ENCODE assay signal across 25 mouse cellular contexts in the genomic region with DNA sequence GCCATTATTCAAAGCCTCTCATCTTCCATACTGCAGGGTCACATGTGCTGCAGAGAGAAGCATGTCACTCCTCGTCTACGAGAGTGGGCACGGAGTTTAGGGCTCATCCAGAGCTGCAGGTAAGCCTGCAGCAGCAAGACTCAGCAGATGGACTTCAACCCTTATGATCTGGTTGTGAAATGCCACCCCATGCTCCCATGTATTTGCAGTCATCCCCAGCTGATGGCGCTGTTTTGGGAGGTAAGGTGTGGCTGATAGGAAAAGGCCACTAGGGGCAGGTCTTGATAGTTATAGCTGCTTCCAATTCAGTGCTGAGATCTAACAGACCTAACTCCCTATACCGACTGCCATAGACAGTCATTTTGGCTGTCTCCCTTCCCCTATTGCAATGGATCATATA. TPM values are rescaled to one million over a fixed set of nuclear protein-coding genes. Genes with fewer than 3 reads are reported as not detected.
DNase-seq lines count a peak whose midpoint lies in the region; ATAC-seq and TF ChIP-seq lines count a peak whose summit lies in the region.
"Had no signal": no experiment of that assay in that cellular context is flagged by ENCODE, and none has a peak within 500 bp of the region (broad histone marks: within the 10 kb centered on the region; RNA-seq: fewer than 3 reads in every experiment).

No protein-coding gene starts in this region.

- peaks cover 4% of the 10 kb centered on the region; the same call in 1 of the 2 replicates for H3K27me3 ChIP-seq in liver, adult 2 months (ENCODE audit: control insufficient read depth, insufficient read depth, low read length)
- H3K27me3 ChIP-seq in liver, embryonic 11.5 days (replicated peaks; ENCODE audit: control insufficient read depth, insufficient read depth, low read length): peaks cover 11% of the 10 kb centered on the region
- H3K27me3 ChIP-seq in E14TG2a.4 (ENCODE audit: insufficient read depth, low read length): peaks cover 52% of the 10 kb centered on the region
- H3K27me3 ChIP-seq in intestine, embryonic 16.5 days (replicated peaks; ENCODE audit: control insufficient read depth, insufficient read depth, low read length): no peaks in the 10 kb centered on the region; the same call in 1 of the 2 replicates

- TF ChIP-seq POLR2A in liver, adult 2 months (IDR thresholded peaks at IDR 0.05; ENCODE audit: extremely low read depth, insufficient read depth, low read length): no peak

- ATAC-seq in liver, embryonic 11.5 days (replicated peaks; ENCODE audit: low FRiP score): no peak
- peak; percentile 78 for ATAC-seq in intestine, embryonic 16.5 days

- WGBS in liver, adult 2 months: 50% methylated on average over 5 of the region's 5 CpGs
- 49% methylated on average over 5 of the region's 5 CpGs for WGBS in liver, embryonic 11.5 days
- 52% methylated on average over 5 of the region's 5 CpGs for WGBS in intestine, embryonic 16.5 days

- peak; percentile 76 for DNase-seq in heart, adult 11 months
- DNase-seq in heart, postnatal 14 days: no peak
- DNase-seq in liver, adult 2 months (ENCODE audit: extremely low read depth, low read depth, low spot score): peak; percentile 7
- no peak for DNase-seq in liver, embryonic 11.5 days (ENCODE audit: low spot score)
- no peak for DNase-seq in spleen, postnatal 10 days (ENCODE audit: low spot score in 2 of 2)
- no peak for DNase-seq in cerebellum, adult 9-11 months
- DNase-seq: adrenal gland, adult 2 months; B cell, adult 2 months; cerebellum, adult 11 months; cerebellum, postnatal 25 days; gastrocnemius, postnatal 10 days; kidney, postnatal 10 days; lung, adult 18-20 months; right cerebral cortex, postnatal 25 days; thymus, postnatal 4 days had no signal

- H3K36me3 ChIP-seq in liver, adult 2 months (ENCODE audit: control insufficient read depth, insufficient read depth, low read length): no peaks in the 10 kb centered on the region
- no peaks in the 10 kb centered on the region for H3K36me3 ChIP-seq in liver, embryonic 11.5 days (ENCODE audit: control insufficient read depth, insufficient read depth, low read length)
- H3K36me3 ChIP-seq in E14TG2a.4 (ENCODE audit: insufficient read depth, low read length): no peaks in the 10 kb centered on the region
- H3K36me3 ChIP-seq in intestine, embryonic 16.5 days (ENCODE audit: control insufficient read depth, insufficient read depth, low read length): no peaks in the 10 kb centered on the region
- H3K36me3 ChIP-seq: G1E; midbrain, embryonic 12.5 days; neural tube, embryonic 15.5 days had no signal

- TF ChIP-seq CTCF in liver, adult 2 months (IDR thresholded peaks at IDR 0.05; ENCODE audit: low read depth, low read length): peak; percentile 3; the same call in 1 of the 2 replicates
- TF ChIP-seq CTCF in E14TG2a.4 (conservative IDR thresholded peaks at IDR 0.05; ENCODE audit: low read length): peak; percentile 51

- H3K4me1 ChIP-seq in liver, adult 2 months (ENCODE audit: control insufficient read depth, insufficient read depth, low read length): no peaks in the 10 kb centered on the region
- no peaks in the 10 kb centered on the region for H3K4me1 ChIP-seq in liver, embryonic 11.5 days (replicated peaks; ENCODE audit: control insufficient read depth, insufficient read depth, low read length)
- peaks cover 10% of the 10 kb centered on the region; the same call in 1 of the 2 replicates for H3K4me1 ChIP-seq in E14TG2a.4 (replicated peaks; ENCODE audit: low read depth, low read length)
- H3K4me1 ChIP-seq in intestine, embryonic 16.5 days (ENCODE audit: control insufficient read depth, insufficient read depth, low read length): no peaks in the 10 kb centered on the region
- H3K4me1 ChIP-seq: midbrain, embryonic 12.5 days; neural tube, embryonic 15.5 days had no signal

- H3K9me3 ChIP-seq in liver, embryonic 11.5 days (ENCODE audit: control insufficient read depth, low read length): no peaks in the 10 kb centered on the region
- no peaks in the 10 kb centered on the region for H3K9me3 ChIP-seq in E14TG2a.4 (ENCODE audit: low read length)
- H3K9me3 ChIP-seq in intestine, embryonic 16.5 days (ENCODE audit: control insufficient read depth, low read length): no peaks in the 10 kb centered on the region
- H3K9me3 ChIP-seq: midbrain, embryonic 12.5 days; neural tube, embryonic 15.5 days had no signal

- H3K9ac ChIP-seq in liver, adult 2 months (ENCODE audit: low read depth, low read length): no peak overlapping the region
- H3K9ac ChIP-seq in liver, embryonic 11.5 days (ENCODE audit: low read depth, low read length): no peak overlapping the region
- no peak overlapping the region for H3K9ac ChIP-seq in intestine, embryonic 16.5 days (ENCODE audit: low read depth, low read length)
- H3K9ac ChIP-seq: midbrain, embryonic 12.5 days; neural tube, embryonic 15.5 days had no signal

- intact Hi-C loops in heart, postnatal 14 days (cut with DNase I): no loop called here

- H3K4me2 ChIP-seq in liver, embryonic 11.5 days: no peak overlapping the region
- H3K4me2 ChIP-seq in intestine, embryonic 16.5 days (ENCODE audit: low read depth, low read length): no peak overlapping the region
- H3K4me2 ChIP-seq: midbrain, embryonic 12.5 days; neural tube, embryonic 15.5 days had no signal

- H3K27ac ChIP-seq in liver, adult 2 months (replicated peaks; ENCODE audit: insufficient read depth, low read depth, low read length): no peak overlapping the region
- no peak overlapping the region for H3K27ac ChIP-seq in liver, embryonic 11.5 days (ENCODE audit: low read depth, low read length)
- H3K27ac ChIP-seq in intestine, embryonic 16.5 days (ENCODE audit: low read length): no peak overlapping the region
- H3K27ac ChIP-seq: midbrain, embryonic 12.5 days; neural tube, embryonic 15.5 days had no signal

- no peak overlapping the region for H3K4me3 ChIP-seq in liver, adult 2 months (ENCODE audit: insufficient read depth, low read depth, low read length)
- no peak overlapping the region for H3K4me3 ChIP-seq in liver, embryonic 11.5 days (ENCODE audit: low read depth, low read length)
- H3K4me3 ChIP-seq in E14TG2a.4 (replicated peaks; ENCODE audit: low read length): no peak overlapping the region
- no peak overlapping the region for H3K4me3 ChIP-seq in intestine, embryonic 16.5 days (ENCODE audit: low read length)
- H3K4me3 ChIP-seq: erythroblast, embryonic 14.5 days; midbrain, embryonic 12.5 days; myocyte; neural tube, embryonic 15.5 days had no signal

- no peaks in the 10 kb centered on the region for H3K79me2 ChIP-seq in liver, adult 2 months (ENCODE audit: control insufficient read depth, insufficient read depth, low read length)

RNA-seq across cellular contexts. Expression of a gene that starts 8.3 kb away (rescaled TPM):
- 10 to 100 TPM; 24.5 to 27.7 TPM for total RNA-seq in heart, postnatal 14 days (2021)
- not detected in 2 replicates for total RNA-seq in liver, adult 2 months (2014; rRNA removed)
- polyA plus RNA-seq in liver, adult 2 months (2012; rRNA removed): not detected in 2 replicates
- polyA plus RNA-seq in liver, embryonic 11.5 days (2014; fragmentation: Nextera tagmentation; extraction: Ambion mirVana): 0.17 TPM in 1 of 2 replicates, not detected in the other
- polyA plus RNA-seq in intestine, embryonic 16.5 days (2015; fragmentation: Nextera tagmentation; extraction: Ambion mirVana): 0.42 and 0.44 TPM in 2 replicates
- total RNA-seq: adrenal gland, adult 2 months; G1E; gastrocnemius, postnatal 10 days; layer of hippocampus, adult 8-10 months; left cerebral cortex, adult 8-10 months had no signal
- polyA plus RNA-seq: adrenal gland, adult 2 months; erythroblast, embryonic 14.5 days; G1E; myocyte; testis, adult 2 months had no signal

Comparison
In these comparisons a context has a peak if more than half of its experiments do, and no peak if none do; other contexts are left out.
1. DNase-seq: peak in heart, adult 11 months (single experiment) and liver, adult 2 months (single experiment); none in heart, postnatal 14 days (0 of 2), liver, embryonic 11.5 days (single experiment), spleen, postnatal 10 days (0 of 2) and cerebellum, adult 9-11 months (single experiment).